Mouse (Mus musculus): ENCODE data around the gene Dusp3. TPM values are rescaled to one million over a fixed set of nuclear protein-coding genes. Genes with fewer than 3 reads are reported as not detected.

The Dusp3 gene
- 80.5 and 135 TPM in 2 replicates for polyA plus RNA-seq (2012; rRNA removed)

- no peak for DNase-seq (ENCODE audit: low read depth)
Observed at GRCm38 (mm10) chr11:101986913-101987312, at the start of gene Dusp3. TSS of gene Dusp3 (minus strand) at chr11:101987013.

- DNase-seq (ENCODE audit: low read depth) = no peak
Observed at GRCm38 (mm10) chr11:102036336-102036735, 49.5 kb upstream of the Dusp3 start.

DNA sequence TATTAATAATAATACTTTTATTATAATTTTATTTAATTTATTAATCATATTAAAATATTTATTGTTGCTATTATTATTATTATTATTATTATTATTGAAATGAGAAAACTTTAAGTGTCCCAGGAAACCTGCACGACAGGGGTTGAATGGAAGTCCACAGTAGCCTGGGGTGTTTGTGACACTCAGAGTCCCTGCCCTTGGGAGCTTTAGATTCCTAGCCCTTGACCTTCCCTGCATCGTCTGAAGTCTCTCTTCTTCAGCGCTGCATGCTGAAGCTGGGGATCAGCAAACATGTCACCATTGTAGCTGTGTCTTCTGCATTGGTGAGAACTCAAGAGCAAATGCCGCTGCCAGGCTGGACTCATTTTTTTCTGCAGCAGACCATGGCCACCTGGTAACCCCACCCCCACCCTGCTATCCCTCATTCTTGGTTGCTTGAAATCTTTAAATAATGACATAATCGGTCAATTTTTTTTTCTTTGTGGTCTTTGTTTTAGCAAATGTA lies 48.7 kb upstream of the Dusp3 start:
- no peak for DNase-seq (ENCODE audit: low read depth)

- no peak for DNase-seq (ENCODE audit: low read depth)
Observed at GRCm38 (mm10) chr11:102034887-102035286, 48.1 kb upstream of the Dusp3 start.

DNA sequence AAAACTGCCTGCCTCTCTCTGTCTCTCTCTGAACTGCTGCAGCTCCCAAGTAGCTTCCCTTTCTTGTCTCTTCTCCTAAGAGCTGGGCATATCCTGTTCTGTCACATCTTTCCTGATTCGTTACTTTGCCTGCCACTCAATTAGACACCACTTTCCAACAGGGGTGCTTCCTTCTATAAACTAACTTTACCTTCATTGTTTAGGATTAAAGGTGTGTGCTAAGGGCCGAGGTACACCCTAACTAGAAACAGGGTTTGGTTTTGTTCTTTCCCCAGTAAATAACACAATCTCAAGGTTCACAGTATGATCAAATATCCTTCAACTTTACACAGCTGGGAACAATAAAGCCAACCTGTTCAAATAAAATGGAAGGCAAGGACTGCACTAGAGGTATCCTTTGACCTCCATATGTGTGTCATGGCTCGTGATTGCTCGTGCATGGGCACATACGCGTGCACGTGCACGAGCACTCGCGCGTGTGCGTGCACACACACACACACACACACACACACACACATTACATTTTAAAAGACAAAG lies 46.3 kb upstream of the Dusp3 start:
- DNase-seq (ENCODE audit: low read depth) = no peak

GRCm38 (mm10) chr11:102031149-102031548 lies 44.3 kb upstream of the Dusp3 start:
- DNase-seq (ENCODE audit: low read depth) = no peak

- DNase-seq (ENCODE audit: low read depth) = no peak
Observed at GRCm38 (mm10) chr11:102029966-102030365, 43.2 kb upstream of the Dusp3 start.

- DNase-seq (ENCODE audit: low read depth) = no peak
Observed at GRCm38 (mm10) chr11:102029304-102029703, 42.5 kb upstream of the Dusp3 start.

- DNase-seq (ENCODE audit: low read depth) = no peak
Observed at GRCm38 (mm10) chr11:102028087-102028816, 41.4 kb upstream of the Dusp3 start, which contains the start of gene Mpp3. TSS of gene Mpp3 (minus strand) at chr11:102028461.

- no peak for DNase-seq (ENCODE audit: low read depth)
Observed at GRCm38 (mm10) chr11:102027361-102028017, 40.7 kb upstream of the Dusp3 start.

- DNase-seq (ENCODE audit: low read depth) = no peak
Observed at GRCm38 (mm10) chr11:102026694-102027360, 40.0 kb upstream of the Dusp3 start.

- no peak for DNase-seq (ENCODE audit: low read depth)
Observed at GRCm38 (mm10) chr11:102025991-102026660, 39.3 kb upstream of the Dusp3 start.

DNA sequence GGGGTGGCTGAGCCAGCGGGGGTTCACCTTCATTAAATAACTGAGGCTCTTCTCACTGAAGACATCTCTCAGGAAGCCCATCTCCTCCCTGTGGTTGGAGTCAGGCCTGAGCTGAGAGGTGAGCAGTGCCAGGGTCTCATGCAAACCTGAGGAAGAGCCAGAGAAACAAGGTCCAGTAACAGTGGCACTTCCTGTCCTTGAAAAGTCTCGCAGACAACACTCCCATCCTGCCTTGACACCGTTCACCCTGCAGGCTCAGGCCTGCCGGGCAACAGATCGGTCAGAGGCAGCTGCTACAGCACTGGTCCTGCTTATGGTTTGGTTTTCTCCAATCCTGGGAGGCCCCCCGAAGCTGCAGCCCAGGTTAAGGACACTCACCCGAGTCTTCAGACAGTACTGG lies 38.5 kb upstream of the Dusp3 start:
- DNase-seq (ENCODE audit: low read depth) = no peak

- no peak for DNase-seq (ENCODE audit: low read depth)
Observed at GRCm38 (mm10) chr11:102024875-102025274, 38.1 kb upstream of the Dusp3 start.

DNA sequence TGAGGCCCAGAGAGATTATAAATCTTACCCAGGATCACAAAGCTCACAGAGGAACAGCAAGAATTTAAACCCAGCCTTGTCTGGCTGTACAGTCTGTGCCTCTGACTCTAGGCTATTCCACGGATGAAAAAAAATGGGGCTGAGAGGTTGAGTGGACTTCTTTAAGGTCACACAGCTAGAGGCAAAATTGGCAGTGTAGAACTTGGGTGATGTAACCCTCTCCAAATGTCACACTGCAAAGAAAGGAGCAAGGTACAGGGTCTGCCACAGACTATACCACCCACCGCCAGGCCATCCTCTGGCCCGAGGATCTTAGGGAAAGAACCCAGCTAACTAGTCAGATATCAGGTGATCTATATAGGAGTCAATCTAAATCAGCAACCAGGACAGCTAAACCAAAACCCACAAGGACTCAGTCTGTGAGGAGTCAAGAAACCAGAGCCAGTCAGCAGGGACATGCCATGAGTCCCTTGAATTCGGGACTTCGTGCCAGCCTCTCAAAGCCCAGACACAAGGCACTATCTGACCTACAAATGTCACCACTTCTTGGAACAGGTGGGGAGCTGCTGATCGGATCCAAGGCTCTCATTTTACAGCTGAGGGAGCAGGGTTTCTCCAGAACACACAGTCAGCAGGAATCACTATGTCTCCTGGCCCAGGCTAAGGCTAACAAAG lies 37.4 kb upstream of the Dusp3 start:
- no peak for DNase-seq (ENCODE audit: low read depth)

GRCm38 (mm10) chr11:102023406-102023805 lies 36.6 kb upstream of the Dusp3 start:
- no peak for DNase-seq (ENCODE audit: low read depth)

GRCm38 (mm10) chr11:102021196-102021595 lies 34.4 kb upstream of the Dusp3 start:
- DNase-seq (ENCODE audit: low read depth) = no peak

- DNase-seq (ENCODE audit: low read depth) = no peak
Observed at GRCm38 (mm10) chr11:102019736-102020135, 32.9 kb upstream of the Dusp3 start.

DNA sequence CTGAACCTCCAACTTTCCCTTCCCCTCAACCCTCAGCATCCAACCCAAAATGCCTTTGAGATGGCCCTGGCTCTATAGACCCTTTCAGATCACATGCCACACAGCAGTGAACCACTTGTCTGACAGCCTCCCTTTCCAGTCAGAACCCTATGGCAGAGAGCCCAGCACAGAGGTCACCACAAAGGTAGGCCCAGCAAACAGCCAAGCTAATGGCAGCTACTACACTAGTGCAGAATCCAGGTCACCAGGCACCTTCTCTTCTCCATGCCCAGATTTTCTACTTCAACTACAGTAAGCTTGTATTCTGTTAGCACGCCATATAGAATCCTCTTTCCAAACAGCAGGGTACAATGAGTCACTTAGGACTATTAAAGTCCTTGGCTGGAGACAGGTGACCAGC lies 29.3 kb upstream of the Dusp3 start:
- no peak for DNase-seq (ENCODE audit: low read depth)

GRCm38 (mm10) chr11:102015472-102015871 lies 28.7 kb upstream of the Dusp3 start:
- DNase-seq (ENCODE audit: low read depth) = no peak

GRCm38 (mm10) chr11:102013201-102013600 lies 26.4 kb upstream of the Dusp3 start:
- no peak for DNase-seq (ENCODE audit: low read depth)
